Mouse (Mus musculus) lung, postnatal 0 days (tissue): ENCODE measurements at regions not wholly inside any gene's neighbourhood (a gene's known extent, or its start where the extent isn't known, plus 50 kb on each side); places are given as distances from the start of the nearest gene placed in this dataset.
A peak's percentile ranks its signal among the peaks of the same experiment; 100 is the strongest.

Experiments
- CTCF ChIP-seq: IDR thresholded peaks from 2 replicates; pipeline ENCODE4 v1.5.1; 2016; ENCODE audit warnings: antibody characterized with exemption, mild to moderate bottlenecking
- EP300 ChIP-seq: IDR thresholded peaks from 2 replicates; pipeline ENCODE4 v1.6.1; 2016; ENCODE audit warnings: antibody characterized with exemption, mild to moderate bottlenecking, control low read depth

- TF ChIP-seq CTCF (peak; percentile 46), EP300 (no peak)
Measured at GRCm38 (mm10) chr17:45815833-45816232, 82.2 kb upstream of the 1600014C23Rik start.
